Mouse (Mus musculus): ENCODE results near the gene Lgals4.

Gene Lgals4

GRCm38 (mm10) chr7:28833723-28834347 is at the start of gene Lgals4:
Lgals4 (plus strand) TSS chr7:28833854.
- DNase-seq (ENCODE audit: low spot score in 2 of 2) = no peak

GRCm38 (mm10) chr7:28785161-28785560 is 48.5 kb upstream of the Lgals4 start:
- no peak for DNase-seq (ENCODE audit: low spot score in 2 of 2)

GRCm38 (mm10) chr7:28787884-28788283 is 45.8 kb upstream of the Lgals4 start:
- no peak for DNase-seq (ENCODE audit: low spot score in 2 of 2)

GRCm38 (mm10) chr7:28788307-28789195 is 45.1 kb upstream of the Lgals4 start, which contains the start of gene Rinl:
Rinl (plus strand) TSS chr7:28788969.
- DNase-seq (ENCODE audit: low spot score in 2 of 2) = no peak

GRCm38 (mm10) chr7:28789235-28789634 is 44.4 kb upstream of the Lgals4 start:
- DNase-seq (ENCODE audit: low spot score in 2 of 2) = no peak

- DNase-seq (ENCODE audit: low spot score in 2 of 2) = no peak
Measured at GRCm38 (mm10) chr7:28790066-28790806, 43.4 kb upstream of the Lgals4 start.

- no peak for DNase-seq (ENCODE audit: low spot score in 2 of 2)
Measured at GRCm38 (mm10) chr7:28791706-28792105, 41.9 kb upstream of the Lgals4 start.

GRCm38 (mm10) chr7:28792391-28793185 is 41.1 kb upstream of the Lgals4 start:
- no peak for DNase-seq (ENCODE audit: low spot score in 2 of 2)

GRCm38 (mm10) chr7:28793834-28794233 is 39.8 kb upstream of the Lgals4 start:
- no peak for DNase-seq (ENCODE audit: low spot score in 2 of 2)

GRCm38 (mm10) chr7:28794496-28794895 is 39.2 kb upstream of the Lgals4 start:
- no peak for DNase-seq (ENCODE audit: low spot score in 2 of 2)

- DNase-seq (ENCODE audit: low spot score in 2 of 2) = no peak
Measured at GRCm38 (mm10) chr7:28795832-28796231, 37.8 kb upstream of the Lgals4 start.

- DNase-seq (ENCODE audit: low spot score in 2 of 2) = peak; percentile 77 to 80
Measured at GRCm38 (mm10) chr7:28796562-28796975, 37.1 kb upstream of the Lgals4 start.

- no peak for DNase-seq (ENCODE audit: low spot score in 2 of 2)
Measured at GRCm38 (mm10) chr7:28799994-28800393, 33.7 kb upstream of the Lgals4 start.

- no peak for DNase-seq (ENCODE audit: low spot score in 2 of 2)
Measured at GRCm38 (mm10) chr7:28801451-28801850, 32.2 kb upstream of the Lgals4 start.

- DNase-seq (ENCODE audit: low spot score in 2 of 2) = no peak
Measured at GRCm38 (mm10) chr7:28801901-28802670, 31.6 kb upstream of the Lgals4 start.

- DNase-seq (ENCODE audit: low spot score in 2 of 2) = no peak
Measured at GRCm38 (mm10) chr7:28802846-28803588, 30.6 kb upstream of the Lgals4 start.

GRCm38 (mm10) chr7:28803756-28804155 is 29.9 kb upstream of the Lgals4 start:
- DNase-seq (ENCODE audit: low spot score in 2 of 2) = no peak

- DNase-seq (ENCODE audit: low spot score in 2 of 2) = no peak
Measured at GRCm38 (mm10) chr7:28806869-28807268, 26.8 kb upstream of the Lgals4 start.

- no peak for DNase-seq (ENCODE audit: low spot score in 2 of 2)
Measured at GRCm38 (mm10) chr7:28807641-28808220, 25.9 kb upstream of the Lgals4 start.

Measured in right cerebral cortex, adult 2 months (tissue).